Mouse (Mus musculus): ENCODE data around the gene Gng7. TPM values are rescaled to one million over a fixed set of nuclear protein-coding genes. Genes with fewer than 3 reads are reported as not detected.

Gng7 gene
- polyA plus RNA-seq, 1 experiment = 0.83 TPM

DNA sequence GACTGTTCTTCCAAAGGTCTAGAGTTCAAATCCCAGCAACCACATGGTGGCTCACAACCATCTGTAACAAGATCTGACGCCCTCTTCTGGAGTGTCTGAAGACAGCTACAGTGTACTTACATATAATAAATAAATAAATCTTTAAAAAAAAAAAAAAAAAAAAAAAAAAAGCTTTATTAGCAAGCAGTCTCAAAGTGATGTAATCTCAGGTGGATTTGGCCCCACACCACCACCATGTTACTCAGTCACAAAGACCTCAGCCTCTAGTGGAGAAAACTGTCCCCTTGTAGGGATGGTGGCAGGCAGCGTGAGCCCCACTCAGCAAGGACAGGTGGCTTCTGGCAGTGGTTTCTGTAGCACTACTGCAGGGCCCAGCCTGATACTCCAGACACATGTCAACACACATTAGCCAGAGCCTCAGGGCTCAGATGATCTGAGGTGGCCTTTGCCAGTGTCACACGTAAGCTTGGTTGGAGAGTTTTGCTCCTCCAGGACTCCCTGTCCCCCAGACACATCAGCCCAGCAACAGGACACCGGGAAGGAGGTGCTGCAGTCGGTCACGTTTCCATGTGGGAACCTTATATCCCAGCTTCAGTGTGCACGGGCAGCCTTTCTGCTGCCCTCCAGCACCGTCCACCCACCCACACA is 101.3 kb downstream of the Gng7 start:
- DNase-seq (ENCODE audit: low read depth, low spot score) = no peak
- 61% methylated on average over 7 of the region's 8 CpGs for WGBS

DNA sequence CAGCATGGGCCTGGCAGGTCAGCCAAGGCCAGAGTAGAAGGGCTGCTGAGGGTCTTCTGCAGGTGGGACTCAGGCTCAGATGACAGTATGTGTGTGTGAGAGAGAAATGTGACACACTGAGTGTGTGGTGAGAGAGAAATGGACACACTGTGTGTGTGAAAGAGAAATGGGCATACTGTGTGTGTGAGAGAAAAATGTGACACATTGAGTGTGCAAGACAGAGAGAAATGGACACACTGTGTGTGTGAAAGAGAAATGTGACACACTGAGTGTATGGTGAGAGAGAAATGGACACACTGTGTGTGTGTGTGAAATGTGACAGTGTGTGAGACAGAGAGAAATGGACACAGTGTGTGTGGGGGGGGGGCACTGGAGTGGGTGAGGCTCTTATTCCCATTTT is 102.9 kb downstream of the Gng7 start:
- DNase-seq (ENCODE audit: low read depth, low spot score) = no peak

DNA sequence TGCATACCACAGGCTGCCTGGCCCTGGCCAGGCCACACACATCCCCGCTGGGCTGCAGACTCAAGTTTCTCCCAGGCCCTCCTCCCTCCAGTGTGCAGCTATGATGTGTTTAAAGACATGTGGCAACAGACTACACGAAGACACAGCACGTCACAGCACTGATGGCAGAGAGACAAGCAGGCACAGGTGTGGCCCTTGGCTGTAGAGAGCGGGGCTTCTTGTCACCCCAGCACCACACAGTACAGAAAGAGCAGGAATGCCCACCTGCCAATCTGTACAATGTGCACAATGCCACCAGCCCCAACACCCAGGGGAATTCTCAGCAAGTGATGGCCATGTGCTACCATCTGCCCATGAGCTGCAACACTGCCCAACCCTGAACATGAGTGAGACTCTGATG is 103.4 kb downstream of the Gng7 start:
- WGBS = 95% methylated on average over 4 of the region's 4 CpGs
- DNase-seq (ENCODE audit: low read depth, low spot score) = no peak

DNA sequence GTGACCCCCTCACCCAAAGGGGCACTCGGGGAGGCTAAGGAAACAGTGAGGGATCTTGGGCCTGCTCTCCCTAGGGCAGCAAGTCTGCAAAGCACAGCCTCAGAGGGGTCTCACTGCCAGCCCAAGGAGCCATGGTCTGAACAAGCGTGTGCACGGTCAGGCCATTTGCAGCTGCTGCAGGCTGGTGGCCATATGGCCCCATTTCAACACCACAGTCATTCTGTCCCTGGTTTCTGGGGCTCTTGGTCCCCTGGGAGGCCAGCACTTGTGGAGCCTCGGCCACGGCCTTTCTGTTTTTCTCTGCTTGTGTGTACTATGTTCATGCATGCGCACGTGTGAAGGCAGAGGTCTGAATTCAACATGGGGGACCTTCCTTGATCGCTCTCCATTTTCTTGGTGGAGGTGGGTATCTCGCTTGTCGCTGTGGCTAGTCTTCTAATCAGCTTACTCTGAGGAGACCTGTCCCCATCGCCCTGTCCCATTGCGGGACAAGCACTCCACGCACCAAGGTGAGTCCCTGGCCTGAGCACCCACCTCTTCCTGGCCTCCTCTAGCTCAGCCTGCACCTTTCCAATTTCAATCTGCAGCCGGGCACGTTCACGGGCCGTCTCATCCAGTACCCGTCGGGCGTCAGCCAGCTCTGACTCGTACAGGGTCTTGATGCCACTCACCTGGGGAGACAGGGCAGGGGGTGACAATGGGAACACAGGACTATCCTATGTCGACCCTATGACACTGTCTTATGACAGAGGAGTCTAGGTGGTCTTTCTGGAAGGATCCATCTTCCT is 105.2 kb downstream of the Gng7 start:
- DNase-seq (ENCODE audit: low read depth, low spot score) = no peak
- 94% methylated on average over 22 of the region's 22 CpGs for WGBS

DNA sequence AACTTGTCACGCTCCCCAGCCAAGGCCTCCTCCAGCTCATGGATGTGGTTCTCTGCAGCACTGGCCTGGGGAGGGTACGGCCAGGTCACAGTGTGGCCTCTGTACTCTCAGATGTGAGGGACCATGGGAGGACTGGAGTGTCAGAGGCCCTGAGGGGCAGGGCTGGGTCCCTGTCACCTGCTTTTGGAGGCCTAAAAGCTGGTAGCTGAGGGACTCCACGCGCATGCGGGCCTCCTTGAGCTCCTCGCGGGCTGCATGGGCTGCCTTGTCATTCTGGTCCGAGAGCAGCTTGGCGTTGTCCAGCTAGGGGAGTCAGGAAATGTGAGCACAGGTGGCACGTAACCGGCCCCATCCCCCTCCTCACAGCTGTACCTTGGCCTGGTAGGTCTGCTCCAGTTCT is 110.0 kb downstream of the Gng7 start:
- no peak for DNase-seq (ENCODE audit: low read depth, low spot score)
- WGBS = 92% methylated on average over 11 of the region's 11 CpGs

DNA sequence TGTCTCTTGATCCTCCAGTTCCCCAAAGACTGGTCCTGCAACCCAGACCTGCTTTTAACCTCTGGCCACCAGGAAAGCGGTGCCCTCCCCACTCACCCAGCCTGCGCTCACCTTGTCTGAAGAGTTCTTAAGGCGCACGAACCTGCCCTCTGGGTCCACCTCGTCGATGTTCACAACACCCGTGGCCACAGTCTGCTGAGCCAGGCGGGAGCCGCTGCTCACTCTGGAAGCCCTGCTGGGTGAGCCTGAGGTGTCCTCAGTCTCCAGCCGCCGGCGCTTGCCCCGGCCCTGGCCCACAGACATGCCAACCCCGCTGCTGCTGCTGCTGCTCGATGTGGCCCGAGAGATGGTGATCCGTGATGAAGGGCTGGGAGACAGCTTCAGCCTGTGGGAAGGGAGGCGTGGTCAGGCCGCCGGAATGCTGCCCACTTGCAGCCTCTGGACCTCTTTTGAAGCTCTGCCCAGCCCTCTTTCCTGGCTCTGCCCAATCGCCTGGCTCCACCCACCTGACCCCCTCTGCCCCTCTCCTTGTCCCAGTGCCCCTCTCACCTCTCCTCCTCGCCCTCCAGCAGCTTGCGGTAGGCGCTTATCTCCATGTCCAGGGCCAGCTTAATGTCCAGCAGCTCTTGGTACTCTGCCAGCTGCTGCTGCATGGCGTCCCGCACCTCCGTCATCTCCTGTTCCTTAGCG is 110.6 kb downstream of the Gng7 start:
- 89% methylated on average over 28 of the region's 28 CpGs for WGBS
- DNase-seq (ENCODE audit: low read depth, low spot score) = no peak

DNA sequence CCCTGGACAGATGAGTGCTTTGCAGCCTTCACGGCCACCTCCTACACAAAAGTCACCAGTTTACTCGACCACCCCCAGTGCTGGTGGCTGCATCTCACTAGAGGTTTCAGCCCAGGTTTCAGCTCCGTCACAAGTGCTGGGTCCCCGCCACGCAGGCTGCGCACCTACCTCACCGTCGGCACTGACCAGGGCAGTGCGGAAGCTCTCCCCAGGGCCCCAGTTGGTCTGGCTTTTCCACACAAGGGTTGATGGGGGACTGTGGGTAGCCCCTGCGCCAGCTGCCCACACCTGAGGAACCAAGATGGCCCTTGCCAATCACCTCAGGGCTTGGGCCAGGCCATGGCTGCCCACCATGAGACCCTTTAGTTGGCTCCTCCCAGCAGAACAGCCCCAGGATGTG is 111.5 kb downstream of the Gng7 start:
- no peak for DNase-seq (ENCODE audit: low read depth, low spot score)
- 90% methylated on average over 10 of the region's 10 CpGs for WGBS

DNA sequence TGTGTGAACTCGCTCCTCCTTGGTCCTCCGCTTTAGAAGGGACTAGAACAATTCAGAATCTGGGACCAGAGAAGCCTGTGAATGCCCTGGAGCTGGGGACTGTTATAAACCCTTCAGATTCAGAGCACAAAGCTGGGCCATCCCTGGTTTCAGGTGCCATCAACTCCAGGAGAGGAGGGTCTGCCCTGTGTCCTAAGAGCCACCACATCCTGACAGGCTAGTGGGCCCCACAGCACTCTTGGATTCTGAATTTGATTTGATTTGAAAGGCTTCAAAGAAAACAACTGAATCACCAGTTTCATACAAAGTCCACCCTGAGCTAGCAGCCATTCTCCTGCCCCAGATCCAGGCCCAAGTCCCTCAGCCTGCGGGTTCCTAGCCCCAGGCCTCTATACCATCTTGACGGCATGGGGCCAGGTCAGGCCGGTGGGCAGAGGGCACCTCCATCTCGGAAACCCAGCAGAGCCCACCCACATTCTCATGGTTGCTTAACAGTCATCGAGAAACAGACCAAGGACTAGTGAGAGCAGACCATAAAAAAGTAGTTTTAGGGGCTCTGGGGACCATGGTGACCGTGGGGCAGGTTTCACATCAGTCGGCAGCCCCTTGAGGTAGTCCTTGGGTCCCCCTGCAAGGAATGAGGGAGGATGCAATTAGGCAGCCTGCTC is 112.3 kb downstream of the Gng7 start:
- WGBS = 89% methylated on average over 9 of the region's 9 CpGs
- DNase-seq (ENCODE audit: low read depth, low spot score) = no peak

DNA sequence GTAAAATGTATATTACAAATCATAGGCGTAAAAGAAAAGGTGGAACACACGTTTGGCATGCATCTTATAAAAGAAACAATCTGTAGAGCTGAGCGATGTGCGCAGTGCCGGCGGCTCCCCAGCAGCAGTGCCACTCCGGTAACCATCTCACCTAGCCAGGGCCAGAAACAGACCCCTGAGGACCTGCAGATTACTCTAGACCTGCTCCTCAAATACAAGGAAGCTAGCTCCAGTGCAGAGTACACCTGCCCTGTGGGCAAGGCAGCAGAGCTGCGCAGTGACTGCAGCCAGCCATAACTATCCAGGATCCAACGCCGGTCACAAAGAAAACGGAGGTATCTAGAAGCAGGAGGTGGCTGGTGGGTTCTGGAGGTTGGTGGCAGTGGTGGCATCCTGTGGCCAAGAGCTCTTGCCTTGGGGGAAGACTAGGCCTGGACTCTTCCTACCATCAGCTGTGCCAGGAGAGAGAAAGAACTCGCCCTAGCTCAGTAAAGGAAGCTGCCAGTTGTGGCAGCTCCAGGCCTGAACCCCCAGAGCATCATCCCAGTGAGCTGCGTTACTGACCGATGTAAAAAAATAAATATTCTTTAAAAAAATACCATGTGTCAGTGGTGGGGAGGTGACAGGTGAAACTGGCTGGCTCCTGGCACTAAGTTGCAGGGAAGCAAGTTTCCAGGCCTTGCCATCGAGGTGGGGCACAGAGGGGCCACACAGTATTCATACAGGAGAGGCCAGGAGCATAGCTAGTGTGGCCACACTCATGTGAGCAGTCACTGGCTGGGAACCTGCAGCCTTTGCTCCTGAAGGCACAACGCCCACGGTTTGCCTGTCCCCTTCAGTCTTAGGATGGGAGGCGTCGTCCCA is 113.1 kb downstream of the Gng7 start:
- WGBS = 82% methylated on average over 19 of the region's 19 CpGs
- DNase-seq (ENCODE audit: low read depth, low spot score) = no peak

DNA sequence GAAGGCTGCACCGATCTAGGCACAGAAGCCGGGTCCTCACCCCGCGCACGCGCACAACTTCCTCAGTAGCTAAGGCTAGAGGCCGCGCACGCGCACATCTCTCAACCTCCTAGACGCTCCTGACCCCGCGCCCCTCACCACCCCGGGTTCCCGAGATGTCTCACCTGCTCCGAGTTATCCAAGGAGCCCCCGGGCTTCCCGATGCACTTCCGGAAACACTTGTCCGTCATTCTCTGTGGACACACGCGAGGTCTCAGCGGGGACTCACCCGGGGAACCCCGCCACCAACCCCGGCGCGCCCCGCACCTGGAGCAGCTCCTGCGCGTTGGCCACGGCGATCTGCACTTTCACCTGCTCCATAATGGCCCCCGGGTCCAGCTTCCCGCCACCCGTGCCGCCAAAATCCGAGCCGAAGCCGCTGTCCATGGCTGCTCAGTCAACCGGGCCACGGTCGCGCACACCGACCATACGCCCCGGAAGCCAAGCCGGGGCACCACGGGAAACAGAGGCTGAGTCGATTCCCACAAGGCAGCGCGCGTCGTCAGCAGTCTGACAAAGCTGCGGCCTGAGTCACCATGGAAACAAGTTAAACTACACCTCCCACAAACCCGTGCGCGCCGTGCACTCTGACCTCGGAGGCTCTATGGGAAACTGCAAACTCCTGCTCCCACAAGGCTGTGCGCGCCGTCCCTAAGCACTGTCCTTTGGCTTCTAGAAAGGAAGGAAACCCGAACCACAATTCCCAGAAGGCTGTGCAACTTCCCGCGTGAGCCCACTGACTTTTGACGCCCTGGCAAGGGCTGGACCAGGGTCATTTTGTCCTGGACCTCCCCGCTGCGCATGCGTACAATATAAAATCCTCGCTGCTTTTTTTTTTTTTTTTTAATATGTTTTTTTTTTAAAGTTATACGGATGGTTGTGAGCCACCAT is 114.2 kb downstream of the Gng7 start, which contains the start of gene Timm13:
Timm13 (minus strand) TSS at position 652 of the 930 bp plus-strand sequence.
- under 1% methylated on average over 72 of the region's 72 CpGs for WGBS

DNA sequence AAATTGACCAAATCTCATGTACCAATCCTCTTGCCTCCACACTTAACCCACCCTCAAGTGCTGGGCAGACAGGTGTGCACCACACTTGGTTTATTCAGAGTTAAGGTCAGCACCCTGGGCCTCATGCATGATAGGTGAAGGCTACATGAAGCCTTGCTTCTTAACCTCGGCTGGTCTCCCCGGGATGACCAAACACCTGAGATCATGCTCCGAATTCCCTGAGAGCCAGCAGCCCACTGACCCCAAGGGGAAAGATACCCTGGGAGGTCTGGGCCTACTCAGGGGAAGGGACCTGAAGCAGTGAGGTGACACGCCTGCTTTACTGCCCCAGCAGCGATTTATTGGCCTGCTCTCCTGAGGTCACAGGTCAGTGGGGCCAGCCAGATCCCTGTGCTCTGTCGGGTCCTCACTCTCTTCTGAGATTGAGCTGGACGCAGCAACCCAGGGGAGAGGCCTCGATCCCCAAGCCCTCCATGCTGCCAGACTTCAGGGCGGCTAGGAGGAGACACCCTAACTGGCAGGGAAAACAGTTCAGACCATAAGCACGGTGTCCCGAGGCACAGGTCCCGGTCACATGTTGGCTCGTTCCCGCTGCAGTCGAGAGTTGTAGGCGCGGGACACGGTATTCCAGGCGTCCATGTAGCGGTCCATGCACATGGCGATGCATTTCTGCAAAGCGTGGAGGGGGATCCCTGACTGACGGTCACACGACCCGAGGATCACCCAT is 115.0 kb downstream of the Gng7 start:
- WGBS = 9% methylated on average over 25 of the region's 25 CpGs
- DNase-seq (ENCODE audit: low read depth, low spot score) = no peak

More for the DNA sequence above, 114.2 kb downstream of the Gng7 start, which contains the start of gene Timm13:
- DNase-seq (ENCODE audit: low read depth, low spot score) = peak; percentile 100

DNA sequence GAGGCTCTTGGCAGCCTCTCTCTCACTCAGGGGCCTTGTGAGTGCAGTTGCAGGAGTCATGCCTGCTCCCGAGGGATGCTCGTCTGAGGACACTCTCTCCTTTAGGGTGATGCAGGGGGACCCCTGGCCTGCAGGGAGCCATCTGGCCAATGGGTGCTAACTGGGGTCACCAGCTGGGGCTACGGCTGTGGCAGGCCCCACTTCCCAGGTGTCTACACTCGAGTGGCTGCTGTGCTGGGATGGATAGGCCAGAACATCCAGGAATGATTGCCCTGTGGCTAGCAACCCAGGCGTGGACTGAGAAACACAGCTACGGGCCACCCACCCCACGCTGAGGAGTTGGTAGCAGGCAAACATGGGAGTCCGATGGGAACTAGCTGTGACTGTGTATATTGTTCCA is 115.7 kb downstream of the Gng7 start:
- DNase-seq (ENCODE audit: low read depth, low spot score) = no peak
- WGBS = 81% methylated on average over 8 of the region's 8 CpGs

Other genes starting within 250 kb of the Gng7 start
- 26.8 and 30.3 TPM in 2 replicates for gene Sf3a2, start 216.7 kb downstream of the Gng7 start, polyA plus RNA-seq (2012; rRNA removed)
- gene Plekhj1, start 216.3 kb downstream of the Gng7 start, polyA plus RNA-seq (2012; rRNA removed) = 50.7 and 54.0 TPM in 2 replicates
- 0.63 and 0.96 TPM in 2 replicates for gene Amh, start 209.7 kb downstream of the Gng7 start, polyA plus RNA-seq (2012; rRNA removed)
- not detected in 2 replicates for gene Jsrp1, start 201.4 kb downstream of the Gng7 start, polyA plus RNA-seq (2012; rRNA removed)
- 980 and 1,000 TPM in 2 replicates for gene Oaz1, start 188.3 kb downstream of the Gng7 start, polyA plus RNA-seq (2012; rRNA removed)
- 0.04 and 0.05 TPM in 2 replicates for gene Lingo3, start 170.9 kb downstream of the Gng7 start, polyA plus RNA-seq (2012; rRNA removed)
- gene Lsm7, start 159.7 kb downstream of the Gng7 start, polyA plus RNA-seq (2012; rRNA removed) = 114 and 134 TPM in 2 replicates
- 48.4 and 72.7 TPM in 2 replicates for gene Sppl2b, start 159.7 kb downstream of the Gng7 start, polyA plus RNA-seq (2012; rRNA removed)
- 0.21 and 0.32 TPM in 2 replicates for gene Tmprss9, start 143.1 kb downstream of the Gng7 start, polyA plus RNA-seq (2012; rRNA removed)
- 199 and 214 TPM in 2 replicates for gene Timm13, start 114.0 kb downstream of the Gng7 start, polyA plus RNA-seq (2012; rRNA removed)
- 26.1 and 34.1 TPM in 2 replicates for gene Lmnb2, start 96.7 kb downstream of the Gng7 start, polyA plus RNA-seq (2012; rRNA removed)
- 18.3 and 23.8 TPM in 2 replicates for gene Gadd45b, start 84.9 kb downstream of the Gng7 start, polyA plus RNA-seq (2012; rRNA removed)
- gene Diras1, start 10.7 kb upstream of the Gng7 start, polyA plus RNA-seq (2012; rRNA removed) = 0.22 and 0.36 TPM in 2 replicates
- gene Slc39a3, start 22.5 kb upstream of the Gng7 start, polyA plus RNA-seq (2012; rRNA removed) = 26.3 and 26.5 TPM in 2 replicates
- gene Sgta, start 45.2 kb upstream of the Gng7 start, polyA plus RNA-seq (2012; rRNA removed) = 143 and 164 TPM in 2 replicates
- 31.5 and 36.1 TPM in 2 replicates for gene Thop1, start 55.1 kb upstream of the Gng7 start, polyA plus RNA-seq (2012; rRNA removed)
- 38.1 and 162 TPM in 2 replicates for gene Creb3l3, start 83.9 kb upstream of the Gng7 start, polyA plus RNA-seq (2012; rRNA removed)
- 212 and 265 TPM in 2 replicates for gene Map2k2, start 91.0 kb upstream of the Gng7 start, polyA plus RNA-seq (2012; rRNA removed)
- 47.6 and 80.0 TPM in 2 replicates for gene Zbtb7a, start 120.3 kb upstream of the Gng7 start, polyA plus RNA-seq (2012; rRNA removed)
- gene Pias4, start 153.0 kb upstream of the Gng7 start, polyA plus RNA-seq (2012; rRNA removed) = 40.4 and 40.5 TPM in 2 replicates
- gene Eef2, start 161.7 kb upstream of the Gng7 start, polyA plus RNA-seq (2012; rRNA removed) = 1,127 and 1,546 TPM in 2 replicates
- 78.5 and 80.1 TPM in 2 replicates for gene Dapk3, start 168.1 kb upstream of the Gng7 start, polyA plus RNA-seq (2012; rRNA removed)
- not detected in 2 replicates for gene 4930442H23Rik, start 168.9 kb upstream of the Gng7 start, polyA plus RNA-seq (2012; rRNA removed)
- gene Nmrk2, start 187.1 kb upstream of the Gng7 start, polyA plus RNA-seq (2012; rRNA removed) = not detected in 2 replicates
- 0.70 and 0.76 TPM in 2 replicates for gene Atcay, start 215.9 kb upstream of the Gng7 start, polyA plus RNA-seq (2012; rRNA removed)
- 5.1 and 8.2 TPM in 2 replicates for gene Zfr2, start 218.2 kb upstream of the Gng7 start, polyA plus RNA-seq (2012; rRNA removed)
- 6.5 and 9.5 TPM in 2 replicates for gene Matk, start 238.0 kb upstream of the Gng7 start, polyA plus RNA-seq (2012; rRNA removed)